Mouse (Mus musculus) lung, postnatal 0 days (tissue): Measurements from ENCODE around the gene Cd59b.
"Not testable (repeated sequence)": the region's sequence is repeated elsewhere in the genome, so short reads cannot be mapped to it uniquely, and the experiment has no call there.

Source experiments
- CTCF ChIP-seq: IDR thresholded peaks from 2 replicates; pipeline ENCODE4 v1.5.1; 2016; ENCODE audit warnings: antibody characterized with exemption, mild to moderate bottlenecking
- EP300 ChIP-seq: IDR thresholded peaks from 2 replicates; pipeline ENCODE4 v1.6.1; 2016; ENCODE audit warnings: antibody characterized with exemption, mild to moderate bottlenecking, control low read depth

GRCm38 (mm10) chr2:104111170-104111797 is 41.6 kb downstream of the Cd59b start:
- TF ChIP-seq CTCF, EP300: not testable (repeated sequence)
